10 mouse cellular contexts compared by ENCODE assay signal in genomic region chr17:84641893-84642292, GRCm38 (mm10). TPM values are rescaled to one million over a fixed set of nuclear protein-coding genes. Genes with fewer than 3 reads are reported as not detected.
A peak's percentile ranks its signal among the peaks of the same experiment; 100 is the strongest.
DNase-seq lines count a peak whose midpoint lies in the region; ATAC-seq lines count a peak whose summit lies in the region.
"Had no signal": no experiment of that assay in that cellular context is flagged by ENCODE, and none has a peak within 500 bp of the region (broad histone marks: within the 10 kb centered on the region; RNA-seq: fewer than 3 reads in every experiment).

No protein-coding gene starts in this region.

- no peak overlapping the region for H3K4me3 ChIP-seq in liver, embryonic 11.5 days (ENCODE audit: low read depth, low read length)
- H3K4me3 ChIP-seq: myocyte had no signal

- no peaks in the 10 kb centered on the region for H3K9me3 ChIP-seq in liver, embryonic 11.5 days (ENCODE audit: control insufficient read depth, low read length)

- H3K4me1 ChIP-seq in liver, embryonic 11.5 days (replicated peaks; ENCODE audit: control insufficient read depth, insufficient read depth, low read length), result peaks cover 9% of the 10 kb centered on the region; the same call in 1 of the 2 replicates

- no peaks in the 10 kb centered on the region for H3K27me3 ChIP-seq in liver, embryonic 11.5 days (replicated peaks; ENCODE audit: control insufficient read depth, insufficient read depth, low read length)

- no peak overlapping the region for H3K9ac ChIP-seq in liver, embryonic 11.5 days (ENCODE audit: low read depth, low read length)

- ATAC-seq in cerebellum, adult (ENCODE audit: insufficient number of reproducible peaks, low FRiP score, low TSS enrichment), result no peak
- no peak for ATAC-seq in liver, embryonic 11.5 days (replicated peaks; ENCODE audit: low FRiP score)

- no peak overlapping the region for H3K4me2 ChIP-seq in liver, embryonic 11.5 days

- no peak overlapping the region for H3K27ac ChIP-seq in liver, embryonic 11.5 days (ENCODE audit: low read depth, low read length)

- no peaks in the 10 kb centered on the region for H3K36me3 ChIP-seq in liver, embryonic 11.5 days (ENCODE audit: control insufficient read depth, insufficient read depth, low read length)

- peak; percentile 50 to 73 for DNase-seq in cerebellum, postnatal 14 days
- peak; percentile 53 for DNase-seq in liver
- no peak for DNase-seq in liver, embryonic 11.5 days (ENCODE audit: low spot score)
- peak; percentile 23 for DNase-seq in adrenal gland, adult 2 months
- DNase-seq in kidney, adult 9 months, result peak; percentile 72
- peak; percentile 71 for DNase-seq in lung, postnatal 36 days
- DNase-seq in thymus, postnatal 36 days, result peak; percentile 45 to 63

- 34% methylated on average over 3 of the region's 3 CpGs for WGBS in liver, embryonic 11.5 days

RNA-seq across cellular contexts. Expression of gene Dync2li1, which starts 15.6 kb away (rescaled TPM):
- 7.1 and 8.9 TPM in 2 replicates for polyA plus RNA-seq in liver, embryonic 11.5 days (2014; fragmentation: Nextera tagmentation; extraction: Ambion mirVana)
- total RNA-seq in adrenal gland, adult 2 months (2021), result 10 to 100 TPM; 19.1 to 40.9 TPM
- 0.52 and 0.88 TPM in 2 replicates for polyA plus RNA-seq in adrenal gland, adult 2 months (2012; rRNA removed)

RNA-seq across cellular contexts. Expression of gene Abcg8, which starts 34.2 kb away (rescaled TPM):
- 0.10 and 0.14 TPM in 2 replicates for polyA plus RNA-seq in liver, embryonic 11.5 days (2014; fragmentation: Nextera tagmentation; extraction: Ambion mirVana)
- total RNA-seq in adrenal gland, adult 2 months (2021), result under 1 TPM in 1 of 2 experiments, not detected in 1; 0.14 TPM
- polyA plus RNA-seq in adrenal gland, adult 2 months (2012; rRNA removed), result 0.09 TPM in 1 of 2 replicates, not detected in the other
- total RNA-seq: hematopoietic stem cell, adult 5-6 weeks had no signal

RNA-seq across cellular contexts. Expression of gene Abcg5, which starts 40.9 kb away (rescaled TPM):
- polyA plus RNA-seq in liver, embryonic 11.5 days (2014; fragmentation: Nextera tagmentation; extraction: Ambion mirVana), result 0.18 and 0.53 TPM in 2 replicates
- total RNA-seq in adrenal gland, adult 2 months (2021), result not detected
- polyA plus RNA-seq in adrenal gland, adult 2 months (2012; rRNA removed), result 0.11 TPM in 1 of 2 replicates, not detected in the other
- total RNA-seq: hematopoietic stem cell, adult 5-6 weeks had no signal
- polyA plus RNA-seq: myocyte had no signal
